Mouse (Mus musculus) megakaryocyte progenitor cell, adult 5-6 weeks (primary cell): ENCODE results near the gene Lrfn3. TPM values are rescaled to one million over a fixed set of nuclear protein-coding genes. Genes with fewer than 3 reads are reported as not detected.

Experiments used
- ATAC-seq: replicated peaks from 2 replicates; pipeline ENCODE4 v1.8.0; 2016; ENCODE audit warnings: mild to moderate bottlenecking, moderate TSS enrichment, inconsistent platforms; ENCODE audit not compliant: poor library complexity
- total RNA-seq, 2 experiments: library from RNA; stranded (forward) in 1 of 2; stranded (reverse) in 1 of 2; fragments of 157-497, 149-512 nt in 1 of 2; fragments of 200-1000 nt in 1 of 2; gene quantifications; 2 replicates each; pipeline versions ENCODE4 v1.2.3 to v1.2.4; 2015 to 2017

Lrfn3 gene
- total RNA-seq, 2 experiments from 2014 or later: not detected

- no peak for ATAC-seq
Measured at GRCm38 (mm10) chr7:30314721-30315155, 47.8 kb downstream of the Lrfn3 start, which contains the start of gene Syne4. Syne4 (plus strand) TSS chr7:30314807.

GRCm38 (mm10) chr7:30313666-30314320 is 48.8 kb downstream of the Lrfn3 start:
- ATAC-seq: no peak

- ATAC-seq: no peak
Measured at GRCm38 (mm10) chr7:30310136-30310535, 52.4 kb downstream of the Lrfn3 start.

GRCm38 (mm10) chr7:30309395-30310129 is 53.0 kb downstream of the Lrfn3 start:
- ATAC-seq: no peak

GRCm38 (mm10) chr7:30308076-30309005 is 54.2 kb downstream of the Lrfn3 start, which contains the start of gene Alkbh6:
Alkbh6 (plus strand) TSS chr7:30308717.
- peak; percentile 99 for ATAC-seq

- 0 out of 2 replicates have a peak, but pooled peaks have one; percentile 30 for ATAC-seq
Measured at GRCm38 (mm10) chr7:30306083-30306779, 56.3 kb downstream of the Lrfn3 start.

Other genes with a start within 250 kb of the Lrfn3 start
Only the 30 nearest of the 31 such genes appear.
- gene Zfp146, start 193.0 kb downstream of the Lrfn3 start, total RNA-seq (2015): 62.2 and 64.3 TPM in 2 replicates
- 88.0 and 101 TPM in 2 replicates for gene Zfp146, start 193.0 kb downstream of the Lrfn3 start, total RNA-seq (2017)
- 0.98 TPM in 1 of 2 replicates, not detected in the other for gene Cox7a1, start 178.6 kb downstream of the Lrfn3 start, total RNA-seq (2015)
- gene Cox7a1, start 178.6 kb downstream of the Lrfn3 start, total RNA-seq (2017): 3.3 and 7.0 TPM in 2 replicates
- gene Capns1, start 164.0 kb downstream of the Lrfn3 start, total RNA-seq (2015): 319 and 322 TPM in 2 replicates
- 165 and 206 TPM in 2 replicates for gene Capns1, start 164.0 kb downstream of the Lrfn3 start, total RNA-seq (2017)
- gene Polr2i, start 130.8 kb downstream of the Lrfn3 start, total RNA-seq (2015): 75.7 and 78.4 TPM in 2 replicates
- gene Polr2i, start 130.8 kb downstream of the Lrfn3 start, total RNA-seq (2017): 60.6 and 69.9 TPM in 2 replicates
- gene Tbcb, start 130.5 kb downstream of the Lrfn3 start, total RNA-seq (2015): 95.9 and 112 TPM in 2 replicates
- gene Tbcb, start 130.5 kb downstream of the Lrfn3 start, total RNA-seq (2017): 27.6 and 37.1 TPM in 2 replicates
- 0.32 TPM in 1 of 2 replicates, not detected in the other for gene Ovol3, start 127.0 kb downstream of the Lrfn3 start, total RNA-seq (2015)
- 0.12 TPM in 1 of 2 replicates, not detected in the other for gene Ovol3, start 127.0 kb downstream of the Lrfn3 start, total RNA-seq (2017)
- gene Thap8, start 82.7 kb downstream of the Lrfn3 start, total RNA-seq (2015): 0.39 TPM in 1 of 2 replicates, not detected in the other
- 0.33 and 0.34 TPM in 2 replicates for gene Thap8, start 82.7 kb downstream of the Lrfn3 start, total RNA-seq (2017)
- gene Wdr62, start 82.4 kb downstream of the Lrfn3 start, total RNA-seq (2015): 14.7 and 22.8 TPM in 2 replicates
- 7.8 and 11.5 TPM in 2 replicates for gene Wdr62, start 82.4 kb downstream of the Lrfn3 start, total RNA-seq (2017)
- not detected in 2 replicates for gene Clip3, start 71.0 kb downstream of the Lrfn3 start, total RNA-seq (2015)
- not detected in 2 replicates for gene Clip3, start 71.0 kb downstream of the Lrfn3 start, total RNA-seq (2017)
- 17.8 and 21.9 TPM in 2 replicates for gene Alkbh6, start 54.1 kb downstream of the Lrfn3 start, total RNA-seq (2015)
- 34.2 and 41.8 TPM in 2 replicates for gene Alkbh6, start 54.1 kb downstream of the Lrfn3 start, total RNA-seq (2017)
- 0.24 and 0.25 TPM in 2 replicates for gene Syne4, start 48.0 kb downstream of the Lrfn3 start, total RNA-seq (2015)
- gene Syne4, start 48.0 kb downstream of the Lrfn3 start, total RNA-seq (2017): 2.0 TPM in 1 of 2 replicates, not detected in the other
- gene E130208F15Rik, start 41.0 kb downstream of the Lrfn3 start, total RNA-seq (2015): 0.47 TPM in 1 of 2 replicates, not detected in the other
- 1.6 and 2.0 TPM in 2 replicates for gene E130208F15Rik, start 41.0 kb downstream of the Lrfn3 start, total RNA-seq (2017)
- gene Sdhaf1, start 38.9 kb downstream of the Lrfn3 start, total RNA-seq (2015): 7.6 and 9.0 TPM in 2 replicates
- gene Sdhaf1, start 38.9 kb downstream of the Lrfn3 start, total RNA-seq (2017): 10.5 and 11.7 TPM in 2 replicates
- gene Tyrobp, start 51.0 kb upstream of the Lrfn3 start, total RNA-seq (2015): 406 and 473 TPM in 2 replicates
- gene Tyrobp, start 51.0 kb upstream of the Lrfn3 start, total RNA-seq (2017): 229 and 322 TPM in 2 replicates
- 28.1 and 30.3 TPM in 2 replicates for gene Hcst, start 57.1 kb upstream of the Lrfn3 start, total RNA-seq (2015)
- gene Hcst, start 57.1 kb upstream of the Lrfn3 start, total RNA-seq (2017): 10.0 and 12.7 TPM in 2 replicates
- gene Nfkbid, start 59.0 kb upstream of the Lrfn3 start, total RNA-seq (2015): 14.1 and 24.0 TPM in 2 replicates
- 5.3 and 13.7 TPM in 2 replicates for gene Nfkbid, start 59.0 kb upstream of the Lrfn3 start, total RNA-seq (2017)
- not detected in 2 replicates for gene Aplp1, start 82.8 kb upstream of the Lrfn3 start, total RNA-seq (2015)
- not detected in 2 replicates for gene Aplp1, start 82.8 kb upstream of the Lrfn3 start, total RNA-seq (2017)
- gene Kirrel2, start 94.9 kb upstream of the Lrfn3 start, total RNA-seq (2015): not detected in 2 replicates
- not detected in 2 replicates for gene Kirrel2, start 94.9 kb upstream of the Lrfn3 start, total RNA-seq (2017)
- gene Nphs1, start 95.5 kb upstream of the Lrfn3 start, total RNA-seq (2015): 0.27 TPM in 1 of 2 replicates, not detected in the other
- 0.58 and 0.95 TPM in 2 replicates for gene Nphs1, start 95.5 kb upstream of the Lrfn3 start, total RNA-seq (2017)
- not detected in 2 replicates for gene Prodh2, start 130.8 kb upstream of the Lrfn3 start, total RNA-seq (2015)
- not detected in 2 replicates for gene Prodh2, start 130.8 kb upstream of the Lrfn3 start, total RNA-seq (2017)
- 4.5 and 5.8 TPM in 2 replicates for gene Arhgap33, start 172.3 kb upstream of the Lrfn3 start, total RNA-seq (2015)
- gene Arhgap33, start 172.3 kb upstream of the Lrfn3 start, total RNA-seq (2017): 1.4 and 2.0 TPM in 2 replicates
- gene Hspb6, start 189.4 kb upstream of the Lrfn3 start, total RNA-seq (2015): 11.7 and 12.2 TPM in 2 replicates
- gene Hspb6, start 189.4 kb upstream of the Lrfn3 start, total RNA-seq (2017): 3.5 and 4.4 TPM in 2 replicates
- 11.5 and 16.3 TPM in 2 replicates for gene Proser3, start 189.5 kb upstream of the Lrfn3 start, total RNA-seq (2015)
- 1.8 and 4.7 TPM in 2 replicates for gene Proser3, start 189.5 kb upstream of the Lrfn3 start, total RNA-seq (2017)
- gene Lin37, start 197.1 kb upstream of the Lrfn3 start, total RNA-seq (2015): 54.8 and 67.5 TPM in 2 replicates
- 27.2 and 39.8 TPM in 2 replicates for gene Lin37, start 197.1 kb upstream of the Lrfn3 start, total RNA-seq (2017)
- gene U2af1l4, start 200.5 kb upstream of the Lrfn3 start, total RNA-seq (2015): 21.4 and 23.4 TPM in 2 replicates
- gene U2af1l4, start 200.5 kb upstream of the Lrfn3 start, total RNA-seq (2017): 86.9 and 96.7 TPM in 2 replicates
- 2.2 and 3.7 TPM in 2 replicates for gene Gm49396, start 200.6 kb upstream of the Lrfn3 start, total RNA-seq (2015)
- 3.4 and 3.9 TPM in 2 replicates for gene Gm49396, start 200.6 kb upstream of the Lrfn3 start, total RNA-seq (2017)
- gene Psenen, start 200.9 kb upstream of the Lrfn3 start, total RNA-seq (2015): 181 and 202 TPM in 2 replicates
- gene Psenen, start 200.9 kb upstream of the Lrfn3 start, total RNA-seq (2017): 150 and 154 TPM in 2 replicates
- gene Igflr1, start 202.7 kb upstream of the Lrfn3 start, total RNA-seq (2015): 7.2 and 9.2 TPM in 2 replicates
- not detected in 2 replicates for gene Igflr1, start 202.7 kb upstream of the Lrfn3 start, total RNA-seq (2017)
- 72.2 and 99.8 TPM in 2 replicates for gene Kmt2b, start 226.0 kb upstream of the Lrfn3 start, total RNA-seq (2015)
- gene Kmt2b, start 226.0 kb upstream of the Lrfn3 start, total RNA-seq (2017): 11.7 and 14.5 TPM in 2 replicates
- not detected in 2 replicates for gene Zbtb32, start 236.1 kb upstream of the Lrfn3 start, total RNA-seq (2015)
- not detected in 2 replicates for gene Zbtb32, start 236.1 kb upstream of the Lrfn3 start, total RNA-seq (2017)